Mouse (Mus musculus): ENCODE measurements around the gene Prkag2.
"Not testable (repeated sequence)": the region's sequence is repeated elsewhere in the genome, so short reads cannot be mapped to it uniquely, and the experiment has no call there.

DNA sequence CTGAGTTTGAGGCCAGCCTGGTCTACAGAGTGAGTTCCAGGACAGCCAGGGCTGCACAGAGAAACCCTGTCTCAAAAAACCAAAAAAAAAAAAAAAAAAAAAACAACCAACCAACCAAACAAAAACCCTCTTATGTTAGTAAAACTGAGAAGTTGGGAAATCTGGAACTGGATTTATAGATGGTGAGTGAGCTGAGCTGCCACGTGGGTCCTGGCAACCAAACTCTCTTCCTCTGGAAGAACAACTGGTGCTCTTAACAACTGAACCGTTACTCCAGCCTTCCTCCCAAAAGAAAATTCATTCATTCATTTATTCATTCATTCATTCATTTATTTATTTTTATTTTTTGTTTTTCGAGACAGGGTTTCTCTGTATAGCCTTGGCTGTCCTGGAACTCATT lies 278.2 kb downstream of the Prkag2 start:
- TF ChIP-seq POLR2A (IDR thresholded peaks at IDR 0.05; ENCODE audit: borderline replicate concordance, control insufficient read depth, low read depth, low read length); CTCF (IDR thresholded peaks at IDR 0.05; ENCODE audit: control insufficient read depth, insufficient read depth, low read length): not testable (repeated sequence)

Data from bone marrow, adult 2 months (tissue).